Mouse (Mus musculus) gastrocnemius, postnatal 4 days (tissue): ENCODE measurements around the gene H1f0. TPM values are rescaled to one million over a fixed set of nuclear protein-coding genes. Genes with fewer than 3 reads are reported as not detected.
"Not testable (repeated sequence)": the region's sequence is repeated elsewhere in the genome, so short reads cannot be mapped to it uniquely, and the experiment has no call there.

Source experiments
- DNase-seq, 2 experiments: peaks; one replicate each; pipeline ENCODE4 v3.0.0; 2021 to 2022; ENCODE audit warnings: low spot score in 2 of 2, mixed read lengths in 2 of 2
- total RNA-seq, 2 experiments: library from RNA; stranded (reverse); gene quantifications; 2 replicates each; pipeline ENCODE4 v1.2.3; 2021

Gene H1f0
- total RNA-seq, 2 experiments from 2014 or later = 212 to 246 TPM

GRCm38 (mm10) chr15:79031908-79032307 lies 3.7 kb downstream of the H1f0 start:
- DNase-seq = not testable (repeated sequence)

GRCm38 (mm10) chr15:79037913-79038328 lies 9.7 kb downstream of the H1f0 start:
- peak; percentile 75 to 82 for DNase-seq

GRCm38 (mm10) chr15:79038331-79038730 lies 10.1 kb downstream of the H1f0 start:
- no peak for DNase-seq

GRCm38 (mm10) chr15:79038853-79039252 lies 10.6 kb downstream of the H1f0 start:
- peak in 1 of 2 experiments; percentile 68 for DNase-seq

- DNase-seq = no peak
Observed at GRCm38 (mm10) chr15:79040501-79041416, 12.5 kb downstream of the H1f0 start.

DNA sequence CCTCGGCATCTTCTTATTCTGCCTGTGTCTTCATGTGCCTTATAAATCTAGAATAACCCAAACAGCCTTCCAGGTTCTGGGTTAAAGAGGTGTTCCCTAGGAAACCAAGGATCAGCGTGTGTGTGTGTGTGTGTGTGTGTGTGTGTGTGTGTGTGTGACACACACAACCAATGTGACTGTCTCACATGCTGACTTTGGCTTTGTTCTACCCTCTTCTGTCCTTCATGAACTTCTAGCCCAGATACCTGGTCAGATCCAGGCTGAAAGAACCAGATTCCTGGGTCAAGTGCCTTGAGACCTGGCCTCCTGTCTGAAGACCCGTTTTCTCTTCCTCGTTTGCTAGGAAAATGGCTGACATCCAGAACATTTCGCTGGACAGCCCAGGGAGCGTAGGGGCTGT lies 13.3 kb downstream of the H1f0 start, which contains the start of gene Galr3:
TSS of gene Galr3 (plus strand) at position 301 of the 400 bp plus-strand sequence.
- no peak for DNase-seq

DNA sequence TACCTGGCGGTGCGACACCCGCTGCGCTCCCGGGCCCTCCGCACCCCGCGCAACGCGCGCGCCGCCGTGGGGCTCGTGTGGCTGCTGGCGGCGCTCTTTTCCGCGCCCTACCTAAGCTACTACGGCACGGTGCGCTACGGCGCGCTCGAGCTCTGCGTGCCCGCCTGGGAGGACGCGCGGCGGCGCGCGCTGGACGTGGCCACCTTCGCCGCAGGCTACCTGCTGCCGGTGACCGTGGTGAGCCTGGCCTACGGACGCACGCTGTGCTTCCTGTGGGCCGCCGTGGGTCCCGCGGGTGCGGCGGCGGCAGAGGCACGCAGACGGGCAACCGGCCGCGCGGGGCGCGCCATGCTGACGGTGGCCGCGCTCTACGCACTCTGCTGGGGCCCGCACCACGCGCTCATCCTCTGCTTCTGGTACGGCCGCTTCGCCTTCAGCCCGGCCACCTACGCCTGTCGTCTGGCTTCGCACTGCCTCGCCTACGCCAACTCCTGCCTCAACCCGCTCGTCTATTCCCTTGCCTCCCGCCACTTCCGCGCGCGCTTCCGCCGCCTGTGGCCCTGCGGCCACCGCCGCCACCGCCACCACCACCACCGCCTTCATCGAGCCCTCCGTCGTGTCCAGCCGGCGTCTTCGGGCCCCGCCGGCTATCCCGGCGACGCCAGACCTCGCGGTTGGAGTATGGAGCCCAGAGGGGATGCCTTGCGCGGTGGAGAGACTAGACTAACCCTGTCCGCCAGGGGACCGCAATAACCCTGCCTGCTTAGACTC lies 14.7 kb downstream of the H1f0 start:
- DNase-seq = no peak

DNA sequence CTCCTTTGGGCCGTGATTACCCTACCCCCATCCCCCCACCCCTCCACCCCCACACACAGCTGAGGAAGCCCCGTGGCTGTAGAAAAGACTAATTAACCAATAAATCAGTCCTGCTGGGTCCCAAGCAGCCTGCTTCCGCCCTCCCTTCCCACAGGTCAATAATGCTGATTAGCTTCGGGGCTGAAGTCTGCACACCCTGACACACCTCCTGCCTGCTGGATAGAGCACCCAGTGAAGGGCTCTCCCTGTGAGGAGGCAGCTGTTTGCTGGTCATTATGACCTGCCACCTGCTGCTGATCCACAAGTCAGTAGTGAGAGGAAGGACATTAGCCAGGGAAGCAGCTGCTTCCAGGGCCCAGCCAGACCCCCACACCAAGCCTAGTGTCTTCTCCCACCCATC lies 16.6 kb downstream of the H1f0 start:
- DNase-seq = no peak

GRCm38 (mm10) chr15:79048186-79048585 lies 19.9 kb downstream of the H1f0 start:
- peak in 1 of 2 experiments; percentile 13 for DNase-seq

GRCm38 (mm10) chr15:79050160-79050845 lies 22.1 kb downstream of the H1f0 start:
- DNase-seq = no peak

GRCm38 (mm10) chr15:79050964-79051363 lies 22.7 kb downstream of the H1f0 start:
- DNase-seq = no peak

DNA sequence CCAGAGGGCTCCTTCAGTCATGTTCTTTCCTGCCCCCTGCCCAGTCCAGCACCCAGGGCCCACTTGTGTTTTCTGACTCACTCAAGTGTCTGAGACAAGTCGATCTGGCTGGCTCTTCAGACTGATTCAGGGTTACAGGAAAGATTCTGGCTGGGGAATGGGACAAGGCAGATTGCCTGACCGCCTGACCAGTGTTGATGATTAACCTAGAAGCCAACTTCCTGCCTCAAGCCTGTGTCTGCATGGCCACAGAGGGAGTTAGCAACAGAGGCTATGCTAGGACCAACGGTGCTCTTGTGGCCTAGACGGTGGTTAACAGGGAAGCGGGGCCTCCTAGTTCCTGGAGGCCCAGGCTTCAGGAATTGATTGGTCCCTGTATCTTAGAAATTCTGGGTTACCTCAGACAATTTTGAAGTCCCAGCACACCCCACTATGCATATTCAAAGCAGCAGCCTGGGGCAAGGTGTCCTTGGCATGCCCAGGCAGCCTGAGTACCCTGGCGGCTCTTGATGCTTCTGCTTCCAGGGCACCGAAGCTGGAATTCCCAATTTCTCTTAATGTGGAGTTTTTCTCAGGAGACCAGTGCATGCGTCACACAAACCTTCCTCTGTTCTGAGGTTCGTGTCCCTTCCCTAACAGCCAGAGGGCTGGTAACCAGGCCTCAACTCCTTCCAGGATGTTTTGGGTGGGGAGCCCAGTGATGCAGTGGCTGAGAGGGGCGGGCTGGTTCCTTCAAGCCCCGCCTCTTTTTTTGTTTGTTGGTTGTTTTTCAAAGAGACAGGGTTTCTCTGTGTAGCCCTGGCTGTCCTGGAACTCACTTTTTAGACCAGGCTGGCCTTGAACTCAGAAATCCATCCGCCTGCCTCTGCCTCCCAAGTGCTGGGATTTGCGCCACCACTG lies 23.5 kb downstream of the H1f0 start:
- DNase-seq = peak in 1 of 2 experiments; percentile 14

DNA sequence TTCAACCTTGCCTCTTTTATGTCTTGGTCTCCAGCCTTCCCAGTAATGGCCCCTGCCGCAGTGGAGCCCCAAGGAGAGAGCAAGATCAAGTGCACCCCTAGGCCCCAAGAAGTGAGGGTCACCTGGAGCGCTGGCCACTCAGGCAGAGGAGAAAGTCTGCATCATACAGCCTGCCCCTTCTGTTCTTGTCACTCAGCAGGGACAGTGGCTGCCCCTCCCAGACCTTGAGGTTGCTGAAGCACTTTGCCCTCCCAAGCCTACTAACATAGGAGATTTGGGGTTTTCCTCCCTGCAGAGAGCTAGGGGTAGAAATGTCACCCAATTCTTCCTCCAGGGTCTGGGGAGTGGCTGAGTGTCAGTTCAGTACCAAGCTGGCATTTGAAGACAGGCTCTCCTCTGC lies 24.1 kb downstream of the H1f0 start:
- DNase-seq = no peak

- no peak for DNase-seq
Observed at GRCm38 (mm10) chr15:79056601-79057000, 28.4 kb downstream of the H1f0 start.

- no peak for DNase-seq
Observed at GRCm38 (mm10) chr15:79057850-79058249, 29.6 kb downstream of the H1f0 start.

DNA sequence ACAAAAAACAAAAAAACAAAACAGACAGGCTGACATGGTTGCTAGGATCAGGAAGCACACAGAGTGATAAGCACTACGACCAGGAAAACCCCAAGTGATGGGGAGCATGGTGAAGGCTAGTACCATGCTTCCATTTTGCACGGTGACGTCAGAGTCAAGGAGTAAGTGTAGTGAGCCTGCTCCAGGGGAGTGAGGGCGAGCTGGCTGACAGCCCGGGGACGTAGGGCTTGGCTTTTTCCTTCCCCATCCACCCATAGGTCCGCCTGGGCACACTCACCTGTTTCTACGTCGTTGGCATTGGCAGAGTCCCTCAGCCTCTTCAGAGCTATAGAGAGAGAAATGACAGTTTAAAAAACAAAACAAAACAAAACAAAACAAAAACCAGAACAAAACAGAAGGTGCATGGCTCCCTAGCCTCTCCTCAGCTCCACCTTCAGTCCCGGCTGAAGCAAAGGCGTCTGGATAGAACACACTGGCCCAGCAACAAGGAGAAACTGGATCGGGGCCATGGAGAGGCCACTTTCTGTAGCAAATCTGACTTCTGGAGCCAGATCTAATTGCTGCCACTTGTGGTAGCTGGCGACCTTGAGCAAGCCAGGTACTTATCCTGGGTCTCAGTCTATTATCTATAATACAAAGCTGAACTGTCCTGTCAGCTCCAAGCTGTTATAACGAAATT lies 32.8 kb downstream of the H1f0 start:
- no peak for DNase-seq

- DNase-seq = peak; percentile 88 to 96
Observed at GRCm38 (mm10) chr15:79062376-79063159, 34.3 kb downstream of the H1f0 start, which contains the start of gene Ankrd54. TSS of gene Ankrd54 (minus strand) at chr15:79062893.

DNA sequence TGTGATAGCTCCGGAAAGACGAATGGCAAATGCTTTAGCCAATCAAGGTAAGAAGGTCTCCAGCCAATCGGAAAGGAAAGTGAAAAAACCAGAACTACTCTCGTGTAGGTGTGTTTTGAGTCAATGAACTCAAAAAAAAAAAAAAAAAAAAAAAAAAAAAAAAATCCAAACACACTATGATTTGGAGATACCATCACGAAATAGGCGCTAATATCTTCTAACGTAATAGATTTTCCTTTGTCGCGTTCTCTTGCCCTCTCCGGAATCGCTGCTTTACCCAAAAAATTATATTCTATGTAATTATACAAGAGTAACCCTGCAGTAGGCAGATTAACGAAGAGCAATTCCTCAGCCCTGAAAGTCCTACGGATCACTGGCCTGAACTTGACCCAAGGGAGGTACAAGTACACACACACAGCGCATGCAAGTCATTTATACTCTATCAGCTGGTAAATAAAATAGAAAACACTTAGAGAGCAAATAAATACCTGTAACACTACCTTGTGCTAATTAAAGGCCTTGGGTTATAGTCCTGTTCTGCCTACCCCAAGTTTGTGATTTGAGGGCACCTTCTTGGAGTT lies 35.0 kb downstream of the H1f0 start:
- DNase-seq = no peak
